Mouse (Mus musculus): Measurements from ENCODE around the gene Pcdh17. TPM values are rescaled to one million over a fixed set of nuclear protein-coding genes. Genes with fewer than 3 reads are reported as not detected.

Gene Pcdh17
- 3.0 and 3.7 TPM in 2 replicates for polyA plus RNA-seq (2016; fragmentation: Nextera tagmentation; extraction: Ambion mirVana)

DNA sequence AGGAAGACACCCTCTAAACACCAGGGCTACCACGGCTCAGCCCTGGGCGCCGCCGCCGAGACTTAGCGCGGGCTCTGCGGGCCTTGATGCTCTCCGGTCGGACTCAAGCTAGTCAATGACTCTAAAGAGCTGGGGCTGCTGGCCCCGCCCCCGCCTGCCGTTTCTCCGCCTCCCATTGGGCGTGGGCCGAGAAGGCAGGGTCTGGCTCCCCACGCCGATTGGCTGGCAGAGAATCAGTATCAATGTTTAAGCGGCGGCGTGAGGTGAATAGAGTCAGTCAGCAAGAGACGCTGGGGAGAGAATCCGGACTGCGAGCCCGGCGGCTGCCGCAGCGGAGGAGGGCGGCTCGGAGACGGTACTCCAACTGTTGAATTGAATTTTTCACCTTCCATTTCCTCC, at the start of gene Pcdh17:
Pcdh17 (plus strand) TSS at position 276 of the 399 bp plus-strand sequence.
- under 1% methylated on average over 31 of the region's 31 CpGs for WGBS
- H3K27ac ChIP-seq (replicated peaks) = peak within 1 kb of the TSS; percentile 87
- H3K4me1 ChIP-seq = peaks cover 35% of the 10 kb centered on the region
- H3K27me3 ChIP-seq (ENCODE audit: low read depth, poor library complexity, severe bottlenecking) = peaks cover 33% of the 10 kb centered on the region
- DNase-seq (ENCODE audit: low spot score) = peak; percentile 95
- H3K36me3 ChIP-seq = no peaks in the 10 kb centered on the region
- peak within 1 kb of the TSS; percentile 70 for H3K4me3 ChIP-seq
- H3K9me3 ChIP-seq (replicated peaks) = no peaks in the 10 kb centered on the region

DNA sequence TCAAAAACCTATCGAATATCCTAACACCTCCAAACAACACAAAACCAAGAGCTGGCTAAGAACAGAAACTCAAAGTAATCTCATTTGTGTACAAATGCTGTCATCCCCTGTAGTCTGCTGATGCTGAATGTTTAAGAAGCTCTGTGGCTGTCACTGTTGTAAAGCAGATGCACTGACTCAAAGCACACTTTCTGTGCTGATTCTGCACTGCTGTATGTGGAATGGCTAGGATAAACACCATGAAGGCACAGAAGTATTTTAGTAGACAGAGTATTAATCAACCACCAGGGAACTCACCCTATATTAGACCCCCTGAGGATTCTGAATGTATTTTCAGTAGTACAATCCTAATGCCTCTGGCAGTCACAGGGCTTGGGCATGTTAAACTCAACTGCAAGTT, 46.2 kb upstream of the Pcdh17 start:
- no peaks in the 10 kb centered on the region for H3K36me3 ChIP-seq
- no peak for DNase-seq (ENCODE audit: low spot score)
- H3K27ac ChIP-seq (replicated peaks) = no peak overlapping the region
- no peaks in the 10 kb centered on the region for H3K4me1 ChIP-seq
- WGBS = 88% methylated on average over 1 of the region's 1 CpGs
- H3K27me3 ChIP-seq (ENCODE audit: low read depth, poor library complexity, severe bottlenecking) = no peaks in the 10 kb centered on the region
- H3K4me3 ChIP-seq = no peak overlapping the region
- no peaks in the 10 kb centered on the region for H3K9me3 ChIP-seq (replicated peaks)

DNA sequence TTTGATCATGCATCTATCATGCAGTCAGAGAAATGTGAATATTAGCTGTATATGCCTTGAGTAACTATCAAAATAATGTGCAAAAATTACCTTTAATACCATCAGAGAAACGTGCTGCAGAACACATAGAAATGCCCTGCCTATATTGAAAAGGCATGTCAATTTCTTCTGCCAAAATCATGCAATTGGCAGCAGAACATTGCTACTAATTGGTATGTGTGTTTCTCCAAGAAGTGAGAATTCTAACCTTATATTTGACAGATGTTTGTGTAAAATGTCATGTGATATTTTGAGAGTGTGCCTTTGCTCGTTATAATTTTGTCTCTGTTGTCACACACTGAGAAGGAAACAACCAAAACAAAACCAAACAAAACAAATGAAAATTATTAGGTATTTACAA, 18.6 kb upstream of the Pcdh17 start:
- no peaks in the 10 kb centered on the region for H3K4me1 ChIP-seq
- WGBS = 91% methylated on average over 2 of the region's 2 CpGs
- H3K27ac ChIP-seq (replicated peaks) = no peak overlapping the region
- no peaks in the 10 kb centered on the region for H3K9me3 ChIP-seq (replicated peaks)
- DNase-seq (ENCODE audit: low spot score) = no peak
- H3K36me3 ChIP-seq = no peaks in the 10 kb centered on the region
- H3K27me3 ChIP-seq (ENCODE audit: low read depth, poor library complexity, severe bottlenecking) = no peaks in the 10 kb centered on the region
- H3K4me3 ChIP-seq = no peak overlapping the region

DNA sequence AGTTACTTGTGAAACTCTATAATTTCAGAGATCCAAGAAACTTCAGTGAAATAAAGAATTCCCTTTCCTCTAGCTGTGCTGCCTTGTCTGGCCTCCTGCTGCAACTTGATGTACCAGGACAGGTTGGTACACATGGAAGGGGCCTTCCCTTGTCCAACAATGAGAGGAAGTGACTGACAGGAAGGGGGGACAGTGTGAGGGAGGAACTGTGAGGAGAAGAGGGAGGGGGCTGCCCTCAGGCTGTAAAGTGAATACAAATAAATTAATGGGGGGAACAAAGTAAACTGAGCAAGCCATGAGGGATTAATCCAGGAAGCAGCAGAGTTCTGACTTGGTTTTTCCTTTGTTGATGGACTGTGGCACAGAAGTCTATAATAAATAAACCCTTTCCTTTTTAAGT, 16.7 kb upstream of the Pcdh17 start:
- no peaks in the 10 kb centered on the region for H3K9me3 ChIP-seq (replicated peaks)
- H3K27me3 ChIP-seq (ENCODE audit: low read depth, poor library complexity, severe bottlenecking) = no peaks in the 10 kb centered on the region
- no peak overlapping the region for H3K27ac ChIP-seq (replicated peaks)
- no peak overlapping the region for H3K4me3 ChIP-seq
- no peak for DNase-seq (ENCODE audit: low spot score)
- no peaks in the 10 kb centered on the region for H3K36me3 ChIP-seq
- no peaks in the 10 kb centered on the region for H3K4me1 ChIP-seq

DNA sequence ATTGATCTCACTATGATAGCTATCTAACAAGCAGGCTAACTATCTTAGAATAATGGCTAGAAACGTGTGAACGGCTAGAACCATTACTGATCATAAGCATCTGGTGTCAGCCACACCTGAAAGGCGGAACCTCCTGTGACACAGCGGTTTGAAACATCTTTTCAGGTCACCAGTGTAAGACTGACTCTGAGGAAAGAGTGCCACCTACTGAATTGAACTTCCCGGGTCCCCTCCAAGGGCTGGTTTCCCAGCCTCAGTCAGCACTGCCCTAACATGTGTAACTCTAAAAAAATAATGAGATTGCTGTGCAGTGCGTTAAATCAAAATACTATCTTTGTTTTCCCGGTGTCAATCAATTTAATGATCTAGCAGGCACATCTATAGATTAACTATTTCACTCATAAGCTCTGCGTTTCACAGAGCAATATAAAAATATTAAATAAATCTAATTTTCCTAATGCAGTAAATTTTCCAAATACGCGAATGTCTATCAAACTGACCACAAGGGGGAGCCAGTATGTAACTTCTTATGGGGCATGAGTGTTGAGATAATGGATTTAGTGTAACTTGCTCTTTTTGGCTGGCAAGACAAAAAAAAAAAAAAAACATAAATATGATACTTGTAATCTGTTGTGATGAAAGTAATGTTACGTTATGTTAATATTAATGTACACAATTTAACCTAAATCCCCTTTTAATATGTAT, 5.1 kb upstream of the Pcdh17 start:
- H3K4me3 ChIP-seq = no peak overlapping the region
- H3K9me3 ChIP-seq (replicated peaks) = no peaks in the 10 kb centered on the region
- DNase-seq (ENCODE audit: low spot score) = no peak
- no peaks in the 10 kb centered on the region for H3K36me3 ChIP-seq
- peaks cover 6% of the 10 kb centered on the region for H3K4me1 ChIP-seq
- H3K27me3 ChIP-seq (ENCODE audit: low read depth, poor library complexity, severe bottlenecking) = peaks cover 6% of the 10 kb centered on the region
- 34% methylated on average over 11 of the region's 11 CpGs for WGBS
- H3K27ac ChIP-seq (replicated peaks) = no peak overlapping the region

DNA sequence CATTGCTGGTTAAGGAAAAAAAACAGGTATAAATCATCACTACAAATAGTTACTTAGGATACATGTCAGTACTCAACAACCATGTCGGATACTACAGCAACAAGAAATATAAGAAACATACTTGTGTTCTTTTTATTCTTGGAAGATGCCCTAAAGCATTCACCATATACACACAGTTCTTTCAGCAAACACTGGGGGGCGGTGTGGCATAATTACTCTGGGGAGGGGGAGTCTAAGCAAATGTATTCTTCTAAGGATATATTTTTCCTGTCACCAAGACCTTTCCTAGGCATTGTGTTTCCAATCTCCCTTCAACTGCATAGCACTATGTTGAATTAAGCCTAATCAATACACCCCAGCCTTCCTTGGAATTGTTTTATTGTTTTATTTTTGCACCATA, 2.5 kb upstream of the Pcdh17 start:
- 14% methylated on average over 2 of the region's 2 CpGs for WGBS
- no peaks in the 10 kb centered on the region for H3K36me3 ChIP-seq
- DNase-seq (ENCODE audit: low spot score) = peak; percentile 30
- peaks cover 9% of the 10 kb centered on the region for H3K27me3 ChIP-seq (ENCODE audit: low read depth, poor library complexity, severe bottlenecking)
- no peak overlapping the region for H3K4me3 ChIP-seq
- H3K4me1 ChIP-seq = peaks cover 13% of the 10 kb centered on the region
- H3K9me3 ChIP-seq (replicated peaks) = no peaks in the 10 kb centered on the region
- H3K27ac ChIP-seq (replicated peaks) = no peak overlapping the region

DNA sequence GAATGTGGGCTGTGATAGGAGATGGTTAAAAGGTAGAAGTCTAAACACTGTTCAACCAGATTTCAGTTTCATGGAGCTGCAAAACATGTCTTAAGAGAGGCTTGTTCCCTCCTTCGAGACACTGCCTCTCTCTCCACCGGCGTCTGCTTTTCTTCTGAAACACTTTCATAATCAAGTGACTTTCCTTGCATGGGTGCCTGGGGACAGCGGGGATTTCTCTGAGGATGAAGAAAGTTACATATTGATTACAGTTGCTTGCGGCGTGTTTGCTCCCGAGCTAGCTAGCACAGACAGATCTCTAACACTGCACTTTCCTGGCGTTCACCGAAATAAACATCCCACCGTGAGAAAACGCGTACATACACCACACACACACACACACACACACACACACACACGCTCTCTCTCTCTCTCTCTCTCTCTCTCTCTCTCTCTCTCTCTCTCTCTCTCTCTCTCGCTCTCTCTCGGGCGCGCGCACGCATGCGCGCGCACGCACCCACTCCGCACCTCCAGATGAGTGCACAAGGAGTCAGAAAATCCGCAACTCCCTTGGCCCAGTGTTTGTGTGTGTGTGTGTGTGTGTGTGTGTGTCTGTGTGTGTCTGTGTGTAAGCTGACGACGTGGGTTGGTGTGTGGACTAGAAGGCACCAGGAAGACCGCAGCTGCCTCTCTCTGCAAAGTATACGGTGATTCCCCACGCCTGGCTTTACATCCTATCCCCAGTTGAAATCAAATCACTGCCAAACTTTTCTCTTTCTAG, 655 bp upstream of the Pcdh17 start:
- Histone ChIP-seq H3K36me3 (no peaks in the 10 kb centered on the region), H3K27me3 (ENCODE audit: low read depth, poor library complexity, severe bottlenecking) (peaks cover 27% of the 10 kb centered on the region), H3K27ac (replicated peaks) (peak overlapping the region; percentile 87), H3K4me1 (peaks cover 30% of the 10 kb centered on the region), H3K9me3 (replicated peaks) (no peaks in the 10 kb centered on the region), H3K4me3 (peak overlapping the region; percentile 70)
- 0% methylated on average over 29 of the region's 30 CpGs for WGBS
- peak; percentile 51 for DNase-seq (ENCODE audit: low spot score)

DNA sequence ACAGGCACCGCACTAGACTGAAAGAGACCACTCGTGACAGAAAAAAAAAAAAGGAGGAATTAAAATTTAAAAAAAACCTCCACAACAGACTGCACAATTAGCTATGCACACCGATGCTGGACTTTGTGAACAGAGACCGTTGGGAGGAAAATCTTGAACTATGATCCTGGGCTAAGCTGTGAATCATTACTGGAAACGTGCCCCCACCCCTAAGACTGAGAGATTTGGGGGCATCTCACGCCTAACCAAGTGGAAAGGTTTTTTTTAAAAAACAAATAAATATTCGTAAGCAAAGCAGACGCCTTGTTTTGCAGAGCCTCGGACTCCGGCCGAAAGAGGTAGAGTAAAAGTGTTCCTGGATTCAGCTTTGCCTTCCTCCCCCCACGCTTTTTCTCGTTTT, 398 bp downstream of the Pcdh17 start:
- Histone ChIP-seq H3K27ac (replicated peaks) (peak overlapping the region; percentile 87), H3K36me3 (no peaks in the 10 kb centered on the region), H3K4me3 (peak overlapping the region; percentile 70), H3K27me3 (ENCODE audit: low read depth, poor library complexity, severe bottlenecking) (peaks cover 38% of the 10 kb centered on the region), H3K9me3 (replicated peaks) (no peaks in the 10 kb centered on the region), H3K4me1 (peaks cover 38% of the 10 kb centered on the region)
- under 1% methylated on average over 13 of the region's 13 CpGs for WGBS
- DNase-seq (ENCODE audit: low spot score) = no peak

DNA sequence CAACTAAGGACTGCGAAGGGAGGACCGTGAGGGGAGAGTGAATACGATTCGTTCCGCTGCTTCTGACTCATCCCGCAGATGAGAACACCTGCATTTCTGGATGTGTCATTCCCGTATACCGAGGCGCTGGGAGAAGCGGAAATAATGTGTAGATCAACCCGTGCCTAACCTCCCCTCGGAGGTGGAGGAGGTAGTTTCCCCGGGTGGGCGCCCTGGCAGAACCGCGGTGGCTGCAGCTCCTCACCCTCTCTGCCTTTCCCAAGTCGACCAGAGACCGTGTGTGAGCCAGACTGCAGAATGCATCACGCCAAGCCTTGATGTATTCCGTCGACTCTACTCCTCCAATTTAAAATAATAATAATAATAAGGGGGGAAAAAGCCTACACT, 906 bp downstream of the Pcdh17 start:
- Histone ChIP-seq H3K36me3 (no peaks in the 10 kb centered on the region), H3K4me3 (peak overlapping the region; percentile 70), H3K27me3 (ENCODE audit: low read depth, poor library complexity, severe bottlenecking) (peaks cover 43% of the 10 kb centered on the region), H3K4me1 (peaks cover 38% of the 10 kb centered on the region), H3K27ac (replicated peaks) (no peak overlapping the region), H3K9me3 (replicated peaks) (no peaks in the 10 kb centered on the region)
- DNase-seq (ENCODE audit: low spot score) = peak; percentile 61
- under 1% methylated on average over 21 of the region's 21 CpGs for WGBS

DNA sequence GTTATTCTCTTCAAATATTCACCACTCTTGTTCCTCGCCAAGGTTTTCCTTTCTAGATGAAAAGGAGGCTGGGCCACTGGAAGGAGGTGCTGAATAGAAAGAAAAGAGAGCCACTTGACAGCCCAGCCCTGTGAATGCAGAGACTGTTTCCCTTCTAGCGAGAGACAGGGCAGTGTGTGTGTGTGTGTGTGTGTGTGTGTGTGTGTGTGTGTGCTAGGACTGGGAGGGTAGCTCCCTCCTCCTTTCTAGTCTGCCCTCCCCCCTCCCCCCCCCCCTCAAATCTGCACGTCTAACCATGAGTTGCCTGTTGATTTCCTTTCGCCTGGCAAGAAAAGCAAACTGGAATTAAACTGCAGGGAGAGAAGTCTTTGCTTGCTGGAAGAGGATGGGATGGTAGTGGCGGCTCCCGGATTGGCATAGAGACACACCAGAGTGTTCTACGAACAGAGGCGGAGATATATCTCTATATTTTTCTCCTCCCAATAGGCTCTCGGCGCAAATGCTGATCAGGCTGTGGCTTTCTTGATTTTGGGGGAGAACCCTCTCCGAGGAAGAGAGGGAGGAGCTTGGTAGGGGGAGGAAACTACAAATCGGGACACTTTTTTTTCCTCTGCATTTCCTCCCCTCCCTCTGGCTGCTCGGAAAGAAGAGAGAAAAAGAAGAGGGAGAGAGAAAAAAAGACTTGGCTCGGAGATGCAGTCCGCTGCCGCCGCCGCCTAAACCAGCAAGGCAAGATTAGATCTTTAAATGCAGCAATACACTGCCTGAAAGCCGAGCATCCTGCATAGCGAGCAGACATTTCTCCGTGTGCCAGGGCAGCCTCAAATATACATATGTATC, 1.5 kb downstream of the Pcdh17 start:
- H3K27me3 ChIP-seq (ENCODE audit: low read depth, poor library complexity, severe bottlenecking) = peaks cover 49% of the 10 kb centered on the region
- H3K27ac ChIP-seq (replicated peaks) = peak overlapping the region; percentile 63; the same call in 1 of the 2 replicates
- DNase-seq (ENCODE audit: low spot score) = peak; percentile 59
- no peaks in the 10 kb centered on the region for H3K9me3 ChIP-seq (replicated peaks)
- H3K4me1 ChIP-seq = peaks cover 38% of the 10 kb centered on the region
- no peaks in the 10 kb centered on the region for H3K36me3 ChIP-seq
- H3K4me3 ChIP-seq = peak overlapping the region; percentile 70
- 0% methylated on average over 21 of the region's 21 CpGs for WGBS

DNA sequence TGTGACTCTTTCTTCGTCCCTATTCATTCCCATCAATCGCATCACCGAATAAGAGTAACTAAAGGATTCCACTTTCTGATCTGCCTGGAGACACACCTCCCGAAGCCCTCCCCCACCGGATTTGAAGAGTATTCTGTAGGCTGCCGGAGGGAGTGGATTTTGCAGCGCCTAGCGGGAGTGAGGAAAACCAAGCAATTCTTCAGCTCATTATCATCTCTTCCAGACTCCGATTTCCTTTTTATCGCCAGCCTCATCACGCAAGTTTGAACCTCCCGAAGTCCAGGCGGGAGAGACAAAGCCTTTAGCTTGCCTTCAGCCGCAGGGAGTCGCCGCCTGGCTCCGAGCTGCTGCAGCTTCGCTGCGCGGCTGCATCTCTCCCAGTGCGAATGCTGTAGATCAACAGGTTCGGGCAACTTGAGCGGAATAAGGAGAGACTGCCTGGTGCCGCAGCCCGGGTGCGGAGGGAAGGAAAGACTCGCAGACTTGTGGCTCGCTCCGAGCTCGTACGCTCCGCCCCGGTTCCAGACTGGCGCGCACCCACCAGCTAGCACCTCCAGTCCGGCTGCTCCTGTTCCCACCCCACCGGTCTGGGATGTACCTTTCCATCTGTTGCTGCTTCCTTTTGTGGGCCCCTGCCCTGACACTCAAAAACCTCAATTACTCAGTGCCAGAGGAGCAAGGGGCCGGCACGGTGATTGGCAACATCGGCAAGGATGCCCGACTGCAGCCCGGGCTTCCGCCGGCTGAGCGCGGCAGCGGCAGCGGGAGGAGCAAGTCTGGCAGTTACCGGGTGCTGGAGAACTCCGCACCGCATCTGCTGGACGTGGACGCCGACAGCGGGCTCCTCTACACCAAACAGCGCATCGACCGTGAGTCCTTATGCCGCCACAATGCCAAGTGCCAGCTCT, 2.4 kb downstream of the Pcdh17 start:
- Histone ChIP-seq H3K9me3 (replicated peaks) (no peaks in the 10 kb centered on the region), H3K36me3 (no peaks in the 10 kb centered on the region), H3K27ac (replicated peaks) (peak overlapping the region; percentile 63), H3K27me3 (ENCODE audit: low read depth, poor library complexity, severe bottlenecking) (peaks cover 50% of the 10 kb centered on the region), H3K4me3 (peak overlapping the region; percentile 70), H3K4me1 (peaks cover 38% of the 10 kb centered on the region)
- peak; percentile 70 for DNase-seq (ENCODE audit: low spot score)
- WGBS = under 1% methylated on average over 59 of the region's 59 CpGs

DNA sequence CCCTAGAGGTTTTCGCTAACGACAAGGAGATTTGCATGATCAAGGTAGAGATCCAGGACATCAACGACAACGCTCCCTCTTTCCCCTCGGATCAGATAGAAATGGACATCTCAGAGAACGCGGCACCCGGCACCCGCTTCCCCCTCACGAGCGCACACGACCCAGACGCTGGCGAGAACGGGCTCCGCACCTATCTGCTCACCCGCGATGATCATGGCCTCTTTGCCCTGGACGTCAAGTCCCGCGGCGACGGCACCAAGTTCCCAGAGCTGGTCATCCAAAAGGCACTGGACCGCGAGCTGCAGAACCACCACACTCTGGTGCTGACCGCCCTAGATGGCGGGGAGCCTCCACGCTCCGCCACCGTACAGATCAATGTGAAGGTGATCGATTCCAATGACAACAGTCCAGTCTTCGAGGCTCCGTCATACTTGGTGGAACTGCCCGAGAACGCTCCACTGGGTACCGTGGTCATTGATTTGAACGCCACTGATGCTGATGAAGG, 3.1 kb downstream of the Pcdh17 start:
- no peak overlapping the region for H3K27ac ChIP-seq (replicated peaks)

More for the DNA sequence above, 3.1 kb downstream of the Pcdh17 start:
- H3K27me3 ChIP-seq (ENCODE audit: low read depth, poor library complexity, severe bottlenecking) = peaks cover 46% of the 10 kb centered on the region
- peak overlapping the region; percentile 70 for H3K4me3 ChIP-seq
- no peaks in the 10 kb centered on the region for H3K36me3 ChIP-seq
- H3K9me3 ChIP-seq (replicated peaks) = no peaks in the 10 kb centered on the region
- 5% methylated on average over 37 of the region's 37 CpGs for WGBS
- peaks cover 38% of the 10 kb centered on the region for H3K4me1 ChIP-seq
- DNase-seq (ENCODE audit: low spot score) = no peak
